Mouse (Mus musculus) v-Abl transformed pro-B cells (cell line): ENCODE results near the gene Zyx.

Experiments used
- in situ Hi-C, 2 experiments: fragments of 400-800 bp; cut with MboI; formaldehyde crosslinking; loops; one replicate each; pipeline ENCODE4 v1.15.1; 2025; ENCODE audit not compliant: unreplicated experiment in 2 of 2

Gene Zyx

DNA sequence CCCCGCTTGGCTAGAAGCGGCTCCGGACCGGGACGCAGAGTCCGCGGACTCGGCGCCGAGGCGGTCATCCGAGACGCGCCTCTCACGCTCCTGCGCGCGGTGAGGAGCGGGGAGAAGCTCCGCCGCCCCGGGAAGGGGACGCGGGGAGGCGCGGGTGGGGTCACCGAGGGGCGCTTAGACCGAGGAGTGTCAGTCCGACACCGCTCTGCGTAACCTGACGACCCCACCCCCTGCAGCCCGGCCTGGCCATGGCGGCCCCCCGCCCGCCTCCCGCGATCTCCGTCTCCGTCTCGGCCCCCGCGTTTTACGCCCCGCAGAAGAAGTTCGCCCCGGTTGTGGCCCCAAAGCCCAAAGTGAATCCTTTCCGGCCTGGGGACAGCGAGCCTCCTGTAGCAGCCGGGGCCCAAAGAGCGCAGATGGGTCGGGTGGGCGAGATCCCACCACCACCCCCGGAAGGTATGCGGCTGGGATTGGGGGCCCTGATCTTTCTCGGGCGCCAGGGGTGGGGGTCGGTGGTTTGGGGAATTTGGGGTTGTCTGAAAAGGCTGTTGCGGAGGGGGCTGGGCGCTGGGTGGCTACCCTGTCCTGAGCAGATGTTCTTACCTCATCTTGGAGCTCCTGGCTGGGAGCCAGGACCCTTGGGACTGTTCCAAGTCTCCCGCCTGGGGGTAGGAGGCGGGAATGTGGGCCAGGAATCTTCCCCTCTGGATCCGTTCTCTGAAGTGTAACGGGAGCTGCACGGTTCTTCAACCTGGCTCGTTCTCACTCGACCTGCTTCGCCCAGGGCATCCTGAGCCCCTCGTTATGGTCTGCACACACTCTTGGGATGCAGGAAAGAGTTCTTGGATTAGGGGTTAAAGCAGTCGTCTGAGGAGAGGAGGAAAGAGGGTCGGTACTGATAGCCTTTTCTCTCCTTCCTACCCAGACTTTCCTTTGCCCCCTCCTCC is 864 bp downstream of the Zyx start:
- in situ Hi-C loops = no loop called here

DNA sequence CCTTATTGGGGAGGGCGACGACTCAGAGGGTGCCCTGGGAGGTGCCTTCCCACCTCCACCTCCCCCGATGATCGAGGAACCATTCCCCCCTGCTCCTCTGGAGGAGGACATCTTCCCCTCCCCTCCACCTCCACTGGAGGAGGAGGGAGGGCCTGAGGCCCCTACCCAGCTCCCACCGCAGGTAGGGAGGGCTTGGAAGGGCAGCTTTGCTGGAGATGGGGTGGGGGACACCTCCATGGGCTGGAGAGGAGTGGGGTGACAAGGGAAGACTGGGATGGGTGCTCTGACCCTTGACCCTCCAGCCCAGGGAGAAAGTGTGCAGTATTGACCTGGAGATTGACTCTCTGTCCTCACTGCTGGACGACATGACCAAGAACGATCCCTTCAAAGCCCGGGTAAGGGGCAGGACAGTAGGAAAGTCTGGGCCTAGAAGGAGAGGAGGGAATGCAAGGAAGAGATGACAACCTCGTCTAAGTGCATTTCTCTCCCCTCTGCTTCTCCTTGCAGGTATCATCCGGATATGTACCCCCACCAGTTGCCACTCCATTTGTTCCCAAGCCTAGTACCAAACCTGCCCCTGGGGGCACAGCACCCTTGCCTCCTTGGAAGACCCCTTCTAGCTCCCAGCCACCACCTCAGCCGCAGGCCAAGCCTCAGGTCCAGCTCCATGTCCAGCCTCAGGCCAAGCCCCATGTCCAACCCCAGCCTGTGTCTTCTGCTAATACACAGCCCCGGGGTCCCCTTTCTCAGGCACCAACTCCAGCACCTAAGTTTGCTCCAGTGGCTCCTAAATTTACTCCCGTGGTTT is 1.7 kb downstream of the Zyx start:
- in situ Hi-C loops = no loop called here

DNA sequence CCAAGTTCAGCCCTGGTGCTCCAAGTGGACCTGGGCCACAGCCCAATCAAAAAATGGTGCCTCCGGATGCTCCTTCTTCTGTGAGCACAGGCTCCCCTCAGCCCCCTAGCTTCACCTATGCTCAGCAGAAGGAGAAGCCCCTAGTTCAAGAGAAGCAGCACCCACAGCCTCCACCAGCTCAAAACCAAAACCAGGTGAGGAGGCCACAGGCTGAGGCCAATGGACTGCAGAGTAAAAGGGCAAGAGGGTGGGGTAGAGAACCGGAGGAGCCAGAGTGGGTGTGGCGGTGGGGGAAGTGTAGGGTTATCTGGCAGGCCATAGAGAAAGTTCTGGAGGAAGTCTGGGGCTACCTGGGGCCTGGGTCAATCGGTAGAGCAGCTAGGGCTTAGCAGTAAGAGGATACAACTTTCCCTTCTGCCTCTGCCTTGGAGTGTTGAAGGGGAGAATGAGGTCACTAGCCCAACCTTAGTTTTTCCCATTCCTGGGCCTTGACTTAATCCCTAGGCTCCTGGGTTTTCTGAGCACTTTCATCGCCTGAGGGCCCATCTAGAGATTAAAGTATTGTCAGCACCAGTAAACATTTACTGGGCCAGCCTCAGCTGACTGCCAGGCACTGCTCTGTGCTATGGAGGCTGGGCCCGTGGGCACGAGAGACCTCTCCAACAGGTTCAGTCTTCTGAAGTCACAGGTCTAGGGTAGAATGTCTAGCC is 2.5 kb downstream of the Zyx start:
- in situ Hi-C loops = no loop called here

DNA sequence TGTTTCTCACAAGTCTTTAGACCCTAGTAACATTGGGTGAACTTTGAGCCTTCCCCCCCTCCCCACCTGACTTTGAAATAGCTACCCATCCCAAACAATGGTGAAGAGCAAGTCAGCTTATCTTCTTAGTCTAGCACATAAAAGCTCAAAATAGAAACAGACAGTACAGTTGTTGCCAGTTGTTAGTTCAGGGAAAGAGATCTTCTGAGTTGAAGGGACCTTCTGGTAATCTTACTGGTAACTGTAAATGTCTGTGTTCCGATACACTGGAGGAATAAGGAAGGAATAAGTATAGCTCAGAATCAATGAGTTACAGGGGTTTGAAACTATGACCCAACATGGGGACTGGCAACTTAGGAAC is 3.0 kb downstream of the Zyx start:
- in situ Hi-C loops = no loop called here

DNA sequence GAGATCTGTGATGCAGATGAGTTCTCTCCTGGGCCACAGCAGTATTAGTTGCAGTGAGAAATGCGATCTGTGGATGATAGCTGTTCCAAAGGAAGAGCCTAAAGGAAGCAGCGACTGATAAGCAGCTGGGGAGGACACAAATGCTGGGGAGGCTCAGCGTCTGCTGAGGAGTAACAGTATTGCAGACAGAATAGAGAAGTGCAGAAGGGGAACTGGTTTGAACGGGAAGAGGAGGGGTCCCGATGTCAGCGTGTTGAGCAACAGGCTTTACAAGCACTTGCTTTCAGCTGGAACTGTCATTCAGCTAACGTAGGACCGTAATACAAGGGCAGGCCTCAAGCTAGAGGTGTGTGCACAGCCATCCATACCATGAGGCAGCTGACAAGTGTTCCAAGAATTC is 3.8 kb downstream of the Zyx start:
- in situ Hi-C loops = no loop called here

DNA sequence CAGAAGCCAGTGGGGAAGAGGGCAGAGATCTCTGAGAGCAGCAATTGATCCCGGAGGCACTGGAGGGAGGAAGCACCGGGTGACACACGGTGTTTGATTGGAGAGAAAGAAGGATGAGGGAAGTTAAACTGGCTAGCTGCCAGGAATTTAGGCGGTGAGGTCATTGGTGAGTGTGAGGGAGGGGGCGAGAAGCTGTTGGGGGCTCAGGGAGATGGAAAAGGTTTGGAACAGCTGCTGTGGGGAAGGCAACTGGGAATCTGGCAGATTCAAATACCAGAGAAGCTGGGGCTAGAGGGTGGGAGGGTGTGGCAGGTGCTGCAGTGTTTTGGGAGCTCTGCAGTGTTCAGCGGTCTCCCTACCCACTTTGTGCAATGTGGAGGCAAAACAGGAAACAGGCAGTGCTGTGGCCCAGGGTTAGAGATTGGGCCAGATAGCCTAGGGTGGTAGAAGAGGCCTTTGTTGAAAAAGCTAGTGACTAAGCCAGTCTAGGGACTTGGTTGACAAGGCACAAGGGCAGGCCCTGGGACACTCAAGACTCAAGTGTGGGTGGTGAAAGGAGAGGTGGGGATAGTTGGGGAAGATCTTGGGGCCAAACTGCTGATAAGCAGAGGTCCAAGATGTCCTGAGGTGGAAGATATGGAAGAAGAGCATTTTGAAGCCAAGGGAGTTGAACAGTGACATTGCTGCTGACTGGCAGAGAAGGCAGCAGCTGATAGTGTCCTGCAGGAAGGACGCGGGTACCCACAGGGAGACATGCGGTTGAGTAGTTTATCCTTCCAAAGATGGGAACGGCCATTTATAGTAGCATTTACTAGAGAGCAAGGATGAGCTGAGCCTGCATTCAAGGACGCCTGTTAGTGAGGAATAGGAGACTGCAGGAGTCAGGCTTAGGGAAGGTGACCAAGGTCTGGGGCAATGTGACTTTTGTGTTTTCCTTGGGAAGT is 4.9 kb downstream of the Zyx start:
- in situ Hi-C loops = no loop called here

DNA sequence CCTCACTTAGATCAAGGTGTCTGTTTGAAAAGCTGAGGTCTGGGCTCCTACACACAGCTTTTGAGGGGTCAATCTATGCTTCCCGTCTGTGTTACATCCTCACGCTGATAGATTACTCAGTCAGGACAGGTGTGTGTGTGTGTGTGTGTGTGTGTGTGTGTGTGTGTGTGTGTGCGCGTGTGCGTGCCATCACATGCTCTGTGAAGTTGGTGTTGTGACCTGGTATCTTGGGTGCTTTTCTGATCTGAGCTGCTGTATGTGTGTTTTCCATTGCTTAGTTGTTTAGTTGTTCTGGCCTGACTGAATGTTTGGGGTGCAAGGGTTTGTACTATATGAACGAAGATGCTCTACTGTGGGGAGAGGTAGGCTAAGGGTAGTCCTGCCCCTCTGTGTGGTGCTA is 5.9 kb downstream of the Zyx start:
- in situ Hi-C loops = no loop called here

DNA sequence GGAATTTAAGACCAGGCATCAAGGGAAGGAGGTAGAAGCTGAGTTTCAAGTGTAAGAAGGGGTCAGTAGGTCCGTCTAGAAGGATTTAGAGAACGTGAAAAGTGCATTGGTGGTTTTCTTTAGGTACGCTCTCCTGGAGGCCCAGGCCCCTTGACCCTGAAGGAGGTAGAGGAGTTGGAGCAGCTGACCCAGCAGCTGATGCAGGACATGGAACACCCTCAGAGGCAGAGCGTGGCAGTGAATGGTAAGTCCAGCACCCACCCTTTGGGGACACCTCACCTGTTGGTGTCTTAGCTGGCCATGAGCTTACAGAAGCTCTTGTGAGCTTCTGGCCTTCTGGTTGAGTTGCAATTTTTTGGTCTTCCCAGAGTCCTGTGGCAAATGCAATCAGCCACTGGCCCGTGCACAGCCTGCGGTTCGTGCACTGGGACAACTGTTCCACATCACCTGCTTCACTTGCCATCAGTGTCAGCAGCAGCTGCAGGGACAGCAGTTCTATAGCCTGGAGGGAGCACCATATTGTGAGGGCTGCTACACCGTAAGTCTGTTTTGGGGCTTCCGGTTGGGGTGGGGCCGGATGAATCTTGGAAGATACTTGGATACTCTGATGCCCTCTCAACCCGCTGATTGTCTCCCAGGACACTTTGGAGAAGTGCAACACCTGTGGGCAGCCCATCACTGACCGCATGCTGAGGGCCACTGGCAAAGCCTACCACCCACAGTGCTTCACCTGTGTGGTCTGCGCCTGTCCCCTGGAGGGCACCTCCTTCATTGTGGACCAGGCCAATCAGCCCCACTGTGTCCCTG is 6.6 kb downstream of the Zyx start:
- in situ Hi-C loops = no loop called here

DNA sequence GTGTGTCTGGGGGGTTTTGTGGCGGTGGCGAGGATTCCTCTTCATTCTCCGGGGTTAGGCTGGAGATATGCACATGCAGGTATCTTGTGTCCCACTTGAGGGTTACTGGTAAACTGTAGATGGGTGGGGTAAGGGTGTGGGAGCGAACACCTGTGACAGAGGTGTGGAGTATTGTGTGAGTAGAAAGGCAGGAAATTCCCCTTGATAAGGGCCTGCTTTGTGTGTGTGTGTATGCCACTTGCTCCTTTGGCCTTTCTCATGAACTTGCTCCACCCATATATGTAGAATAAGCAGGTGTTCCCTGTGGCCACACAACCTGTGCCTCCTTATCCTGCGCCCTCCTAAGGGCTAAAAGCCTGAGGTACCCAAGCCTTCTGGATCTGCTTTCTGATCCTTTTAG is 7.5 kb downstream of the Zyx start:
- in situ Hi-C loops = no loop called here

DNA sequence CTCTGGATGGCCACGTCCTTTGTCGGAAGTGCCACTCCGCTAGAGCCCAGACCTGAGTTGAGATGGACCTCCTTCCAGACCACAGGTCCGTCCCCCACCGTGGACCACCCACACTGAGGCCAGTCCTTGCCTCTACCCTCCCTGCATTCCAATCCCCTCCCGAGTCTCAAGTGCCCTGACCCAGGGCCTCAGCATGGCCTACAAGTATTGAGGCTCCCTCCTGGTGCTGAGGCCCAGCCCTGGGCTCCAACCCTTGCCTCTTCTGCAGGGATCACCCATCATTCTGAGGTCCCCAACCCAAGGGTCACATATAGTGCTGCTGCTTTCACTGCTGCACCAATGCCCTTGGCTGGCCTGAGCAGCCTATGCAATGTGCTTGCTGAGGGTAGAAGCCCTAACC is 8.5 kb downstream of the Zyx start:
- in situ Hi-C loops = no loop called here

DNA sequence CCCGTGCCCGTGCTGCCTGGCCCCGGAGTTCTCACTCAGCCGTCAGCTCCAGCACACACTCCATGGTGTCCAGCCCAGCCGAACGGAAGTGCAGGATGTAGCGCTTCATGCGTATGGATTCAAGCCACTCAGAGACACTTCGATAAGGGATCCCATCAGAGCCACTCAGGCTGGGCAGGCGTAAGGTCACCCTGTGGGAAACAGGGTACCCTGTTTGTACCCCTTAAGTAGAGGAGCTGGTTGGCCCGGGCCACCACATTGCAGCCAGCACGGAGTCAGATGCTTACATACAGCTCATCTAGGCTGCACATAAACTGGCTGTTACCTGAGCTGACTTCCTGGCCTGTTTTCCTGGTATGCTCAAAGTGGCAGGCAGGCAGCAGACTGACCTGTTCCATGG is 9.5 kb downstream of the Zyx start:
- in situ Hi-C loops = no loop called here

DNA sequence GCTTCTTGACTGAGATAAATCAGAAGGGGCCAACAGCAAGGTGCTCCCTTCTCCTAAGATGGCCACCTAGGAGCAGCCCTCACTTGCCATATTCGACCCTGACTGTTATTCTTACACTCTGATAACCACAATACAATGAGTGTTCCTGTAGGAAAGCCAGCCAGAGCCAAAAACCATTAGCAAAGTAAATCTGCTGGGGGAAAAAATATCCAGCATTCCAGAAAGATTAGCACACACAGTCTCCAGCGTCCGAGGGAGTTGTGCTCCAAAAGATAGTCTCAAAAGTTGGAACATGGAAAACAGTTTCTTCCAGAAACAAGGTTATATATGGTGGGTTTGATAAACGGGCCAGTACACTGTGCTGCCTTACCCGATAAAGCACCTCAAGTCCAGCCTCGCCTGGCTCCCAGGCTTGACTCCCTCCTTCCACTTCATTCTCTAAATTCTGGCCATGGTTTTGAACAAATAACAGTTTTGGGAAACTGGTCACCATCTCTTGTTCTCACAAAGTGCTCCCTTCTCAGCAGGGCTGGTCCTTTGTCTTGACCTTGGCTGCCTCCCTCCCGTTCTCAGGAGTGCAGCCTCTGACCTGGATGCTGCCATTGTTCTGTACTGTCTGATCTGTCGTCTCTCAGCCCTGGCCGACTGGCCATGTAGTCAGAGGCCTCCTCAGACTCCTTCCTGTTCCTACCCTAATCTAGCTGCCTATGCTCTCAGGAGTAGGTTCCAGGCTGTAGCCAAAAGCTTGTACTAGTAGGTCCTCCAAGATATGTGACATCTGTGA is 10.1 kb downstream of the Zyx start:
- in situ Hi-C loops = no loop called here

DNA sequence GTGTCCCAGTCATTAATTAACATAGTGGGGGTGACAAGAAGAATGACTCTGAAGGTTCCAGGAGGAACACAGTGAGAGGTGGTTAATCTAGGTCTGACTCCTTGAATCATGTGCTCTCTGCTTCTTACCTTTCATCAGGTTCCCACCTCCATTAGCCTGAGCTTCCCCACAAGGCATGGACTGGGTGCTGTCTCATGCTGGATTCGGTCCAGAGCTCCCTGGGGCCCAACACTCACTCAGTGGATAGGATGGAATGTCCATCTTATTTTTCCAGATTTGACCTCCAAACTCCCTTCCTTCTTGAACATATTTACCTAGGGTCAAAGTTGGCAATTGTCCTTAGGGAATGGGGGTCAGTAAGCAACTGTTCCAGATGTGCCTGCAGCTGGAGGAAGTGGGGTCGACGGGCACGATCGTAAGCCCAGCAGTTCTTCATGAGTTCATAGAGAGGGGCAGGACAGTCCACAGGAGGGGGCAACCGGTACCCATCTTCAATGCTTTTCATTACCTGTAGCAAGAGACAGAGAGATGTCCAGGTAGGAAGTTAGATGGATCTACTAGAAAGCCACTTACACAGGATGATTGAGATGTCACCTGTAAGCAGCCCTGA is 10.9 kb downstream of the Zyx start:
- in situ Hi-C loops = no loop called here

DNA sequence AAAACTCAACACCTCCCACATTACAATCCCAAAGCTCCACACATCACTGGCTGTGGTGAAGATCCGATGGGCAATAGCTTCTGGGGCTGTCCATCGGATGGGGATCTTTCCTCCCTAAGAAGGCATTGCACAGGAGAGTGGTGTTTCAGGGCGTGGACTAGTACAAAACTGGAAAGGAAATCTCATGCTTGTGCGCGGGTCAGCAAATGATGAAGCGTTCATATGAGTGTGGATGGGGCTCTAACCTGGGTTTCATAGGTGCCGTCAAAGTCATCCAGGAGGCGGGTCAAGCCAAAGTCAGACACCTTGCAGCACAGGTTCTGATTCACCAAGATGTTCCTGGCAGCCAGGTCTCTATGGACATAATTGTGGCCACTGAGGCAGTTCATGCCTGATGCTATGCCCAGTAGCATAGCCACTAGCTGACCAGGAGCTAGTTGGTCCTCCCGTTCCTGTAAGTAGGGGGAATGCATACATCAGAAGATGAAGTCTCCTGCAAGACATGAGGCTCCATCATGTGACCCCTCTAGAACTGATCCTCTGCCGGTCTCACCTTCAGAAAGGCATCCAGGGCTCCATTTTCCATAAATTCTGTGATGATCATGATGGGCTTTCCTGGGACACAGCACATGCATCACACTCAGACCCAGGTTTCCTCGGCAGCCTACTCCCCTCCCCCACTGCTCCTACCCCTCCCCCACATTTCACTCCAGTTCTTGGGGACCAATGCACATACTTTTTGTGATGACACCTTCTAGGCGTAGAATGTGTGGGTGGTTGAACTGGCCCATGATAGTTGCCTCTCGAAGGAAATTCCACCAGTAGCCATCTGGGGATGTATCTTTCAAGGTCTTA is 11.8 kb downstream of the Zyx start:
- in situ Hi-C loops = no loop called here

DNA sequence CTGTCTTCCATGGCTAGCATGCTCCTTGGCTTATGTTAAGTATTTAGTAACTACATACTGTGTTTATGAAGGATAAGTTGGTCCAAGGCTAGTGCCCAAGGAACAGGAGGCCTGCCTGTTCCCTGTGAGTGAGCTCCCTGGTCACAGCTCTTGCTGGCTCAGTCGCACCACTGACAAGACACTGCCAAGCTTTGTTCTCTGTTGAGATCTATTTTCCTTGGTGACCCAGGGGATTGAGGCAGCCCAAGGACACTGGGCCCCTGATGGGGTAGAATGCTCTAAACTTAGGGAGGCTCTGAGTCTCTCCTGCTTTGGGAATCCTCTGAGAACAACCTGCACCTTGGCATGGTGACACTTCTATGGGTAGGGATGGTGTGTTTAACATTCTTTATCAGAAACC is 12.6 kb downstream of the Zyx start:
- in situ Hi-C loops = no loop called here

DNA sequence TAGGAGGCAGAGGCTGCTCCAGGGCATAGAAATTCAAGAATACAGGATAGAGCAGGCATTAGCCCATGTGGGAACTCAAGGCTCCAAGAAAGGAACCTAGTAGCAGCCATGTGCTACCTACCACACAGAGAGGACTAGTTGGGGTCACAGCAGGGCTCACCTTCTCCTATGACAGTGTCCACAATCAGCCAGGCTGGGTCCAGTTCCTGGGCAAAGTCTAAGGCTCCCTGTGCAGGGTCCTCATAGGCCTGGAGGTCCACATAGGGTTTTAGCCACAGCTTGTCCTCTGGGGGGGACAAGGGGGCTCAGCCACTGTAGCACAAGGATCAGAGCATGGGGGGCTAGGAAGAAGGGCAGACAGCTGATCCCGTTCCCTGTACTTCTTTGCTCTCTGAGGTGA is 13.1 kb downstream of the Zyx start:
- in situ Hi-C loops = no loop called here

DNA sequence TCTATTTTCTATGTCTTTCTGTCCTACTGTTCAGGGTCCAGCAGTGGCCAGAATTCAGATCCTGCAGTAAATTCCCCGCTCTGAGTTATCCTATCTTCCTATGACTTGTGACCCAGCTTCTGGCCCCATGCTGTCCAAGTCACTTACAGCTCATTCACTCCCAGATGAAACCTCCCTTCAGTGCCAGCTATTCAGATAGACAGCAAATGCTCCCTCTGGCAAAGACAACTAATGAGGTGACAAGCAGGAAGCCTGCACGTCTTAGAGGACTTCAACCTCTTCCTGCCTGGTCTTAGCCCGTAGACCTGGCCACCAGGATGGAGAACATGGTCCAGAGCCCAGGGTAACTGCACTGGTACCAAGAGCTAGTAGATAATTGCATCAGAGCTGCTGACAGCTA is 13.5 kb downstream of the Zyx start:
- in situ Hi-C loops = no loop called here
